Mouse (Mus musculus) spleen, adult 2 months (tissue): ENCODE data around the gene Irgm1. TPM values are rescaled to one million over a fixed set of nuclear protein-coding genes. Genes with fewer than 3 reads are reported as not detected.
A peak's percentile ranks its signal among the peaks of the same experiment; 100 is the strongest.

ENCODE experiments used
- DNase-seq, 2 experiments: peaks; one replicate each; pipeline versions ENCODE4 v3.0.0 to v3.0.0-alpha.2; 2012 to 2021; ENCODE audit warnings: low spot score in 2 of 2, low read depth in 1 of 2
- H3K27ac ChIP-seq: fragments of 200-500 bp; 2 replicates; pipeline ENCODE4 v1.5.1; 2012; ENCODE audit warnings: low read length, inconsistent platforms; ENCODE audit not compliant: insufficient read depth
- H3K27me3 ChIP-seq: fragments of 200-500 bp; 2 replicates; pipeline ENCODE4 v1.6.1; 2012; ENCODE audit warnings: mild to moderate bottlenecking, moderate library complexity, low read length, inconsistent platforms; ENCODE audit not compliant: control insufficient read depth, insufficient read depth
- H3K36me3 ChIP-seq: fragments of 200-500 bp; 2 replicates; pipeline ENCODE4 v1.6.1; 2012; ENCODE audit warnings: mild to moderate bottlenecking, low read length, inconsistent platforms; ENCODE audit not compliant: control insufficient read depth, insufficient read depth
- H3K4me1 ChIP-seq: fragments of 200-500 bp; 2 replicates; pipeline ENCODE4 v1.6.1; 2011; ENCODE audit warnings: inconsistent platforms; ENCODE audit not compliant: control insufficient read depth, insufficient read depth, insufficient read length
- H3K4me3 ChIP-seq: fragments of 200-500 bp; 2 replicates; pipeline ENCODE4 v1.5.1; 2011; ENCODE audit warnings: mild to moderate bottlenecking, inconsistent platforms; ENCODE audit not compliant: insufficient read depth, insufficient read length; ENCODE audit errors: extremely low read depth
- CTCF ChIP-seq: fragments of 200-500 bp; IDR thresholded peaks from 2 replicates; pipeline ENCODE4 v1.5.1; 2011; ENCODE audit warnings: mild to moderate bottlenecking, inconsistent platforms; ENCODE audit not compliant: insufficient read depth, insufficient read length, insufficient replicate concordance; ENCODE audit errors: extremely low read depth
- POLR2A ChIP-seq: fragments of 200-500 bp; IDR thresholded peaks from 2 replicates; pipeline ENCODE4 v1.6.1; 2011; ENCODE audit warnings: low read depth, low read length, inconsistent platforms
- WGBS: fragments of 180-500 bp; shearing (Covaris S2); methylation state at CpG from one replicate; pipeline ENCODE4 v1.1.7; 2018; 5-methylcytosine and 5-hydroxymethylcytosine counted together
- polyA plus RNA-seq: library from polyadenylated mRNA; depleted of rRNA; stranded (reverse); fragments of >200 nt; gene quantifications from 2 replicates; pipeline ENCODE4 v1.2.3, GENCODE M21; 2012; rRNA removed

Gene Irgm1
- polyA plus RNA-seq, 1 experiment = 10.6 TPM

DNA sequence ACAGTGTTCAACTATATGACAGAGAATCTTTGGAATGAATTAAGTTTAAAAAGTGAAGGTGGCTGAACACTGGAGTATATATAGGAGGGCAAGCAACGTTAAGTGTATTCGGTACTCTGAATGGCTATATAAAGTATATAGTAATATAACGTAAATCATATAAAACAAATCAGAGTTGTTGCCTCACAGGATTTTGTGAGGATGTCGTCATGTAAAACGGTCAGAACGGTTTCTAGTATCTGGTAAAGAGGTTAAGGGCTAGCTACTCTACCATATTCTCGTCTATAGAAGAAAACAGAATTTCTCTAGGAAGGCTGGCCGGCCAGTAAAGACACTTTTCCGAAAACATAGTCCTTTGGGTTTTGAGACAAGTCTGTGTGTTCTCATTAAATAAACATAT, 53.7 kb downstream of the Irgm1 start:
- TF ChIP-seq CTCF (no peak), POLR2A (no peak)
- Histone ChIP-seq H3K4me3 (peak overlapping the region; percentile 98), H3K27ac (peak overlapping the region; percentile 98; the same call in 1 of the 2 replicates), H3K27me3 (no peaks in the 10 kb centered on the region), H3K36me3 (no peaks in the 10 kb centered on the region), H3K4me1 (peaks cover 9% of the 10 kb centered on the region)
- WGBS = 3% methylated on average over 9 of the region's 9 CpGs
- DNase-seq = no peak

DNA sequence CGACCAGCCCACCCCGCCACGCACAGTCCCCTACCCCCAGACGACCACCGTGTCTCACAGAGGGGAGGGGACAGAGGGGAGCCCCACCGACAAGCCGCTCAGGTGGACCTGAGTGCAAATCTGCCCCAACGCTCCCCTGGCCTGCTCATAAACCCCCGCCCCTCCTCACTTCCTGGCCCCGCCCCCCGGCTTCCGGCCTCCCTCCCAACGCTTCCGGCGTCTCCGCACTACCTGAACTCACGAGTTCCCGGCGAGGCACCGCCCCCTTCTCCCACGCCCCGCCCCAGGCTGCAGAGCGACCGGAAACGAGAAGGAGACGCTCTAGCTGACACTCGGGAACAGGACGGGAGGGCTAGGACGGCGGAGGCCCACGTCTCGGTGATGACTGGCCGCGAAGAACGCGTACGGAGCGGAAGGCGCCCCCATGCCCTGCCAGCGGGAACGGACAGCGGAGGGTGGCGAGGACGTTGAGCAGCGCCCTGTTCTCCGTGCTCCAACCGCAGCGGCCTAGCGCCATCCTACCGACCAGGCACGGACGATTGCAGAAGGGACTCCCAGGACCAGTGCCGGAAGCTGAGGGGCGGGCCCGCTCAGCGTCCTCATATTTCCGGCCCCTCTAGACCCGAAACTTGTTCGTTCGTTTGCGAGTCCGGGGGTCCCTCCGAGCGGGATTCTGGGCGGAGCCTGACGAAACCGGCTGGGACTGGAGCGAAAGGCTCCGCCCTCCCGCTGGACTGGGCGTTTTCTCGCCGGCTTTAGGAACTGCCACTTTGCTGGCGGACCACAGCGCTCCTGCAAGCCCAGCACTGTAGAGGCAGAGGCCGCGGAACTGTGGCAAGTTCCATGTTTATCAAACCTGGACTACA, 54.5 kb downstream of the Irgm1 start, which contains the start of gene Trim41:
Trim41 (minus strand) TSS at position 554 of the 866 bp plus-strand sequence.
- peak; percentile 98 to 99 for DNase-seq
- Histone ChIP-seq H3K4me1 (peaks cover 9% of the 10 kb centered on the region), H3K36me3 (no peaks in the 10 kb centered on the region), H3K27ac (peak within 1 kb of the TSS; percentile 98), H3K4me3 (peak within 1 kb of the TSS; percentile 98), H3K27me3 (no peaks in the 10 kb centered on the region)
- TF ChIP-seq POLR2A (peak; percentile 73), CTCF (no peak)
- under 1% methylated on average over 75 of the region's 77 CpGs for WGBS

DNA sequence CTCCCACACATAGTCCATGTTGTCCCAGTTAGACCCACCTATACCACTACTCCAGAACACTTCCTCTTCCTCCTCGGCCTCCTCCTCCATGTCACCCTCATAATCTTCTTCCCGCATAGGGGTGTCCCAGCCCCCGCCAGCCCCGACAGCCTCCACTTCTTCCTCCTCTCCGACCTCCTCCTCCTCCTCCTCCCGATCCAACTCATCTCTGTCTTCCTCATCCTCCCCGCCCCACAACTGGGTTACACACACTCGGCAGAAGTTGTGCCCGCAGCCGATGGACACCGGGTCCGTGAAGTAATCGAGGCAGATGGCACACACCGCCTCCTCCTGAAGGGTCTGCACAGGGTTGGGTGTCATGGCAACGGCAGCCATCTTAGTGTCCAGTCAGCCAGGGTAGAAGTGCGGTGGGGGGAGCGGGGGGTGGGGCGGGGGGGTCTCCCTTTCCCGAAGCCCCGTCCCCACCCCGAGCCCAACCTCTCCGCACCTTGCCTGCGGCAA, 55.2 kb downstream of the Irgm1 start:
- Histone ChIP-seq H3K27me3 (no peaks in the 10 kb centered on the region), H3K27ac (no peak overlapping the region)

DNA sequence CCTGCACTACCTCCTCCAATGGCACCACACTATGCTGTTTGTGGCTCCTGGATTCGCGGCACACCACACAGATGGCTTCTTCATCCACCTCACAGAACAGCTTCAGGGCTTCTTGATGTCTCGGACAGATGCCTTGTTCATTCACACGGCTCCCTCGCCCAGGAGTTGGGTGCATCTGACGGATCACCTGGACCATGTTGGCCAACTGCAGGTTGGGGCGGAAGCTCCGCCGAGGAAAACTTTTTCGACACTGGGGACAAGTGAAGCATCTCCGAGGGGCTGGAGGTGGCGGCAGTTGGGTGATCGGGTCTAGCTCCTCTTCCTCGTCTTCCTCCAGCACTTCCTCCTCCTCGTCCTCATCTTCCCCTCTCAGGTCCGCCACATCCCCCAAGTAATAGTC, 55.6 kb downstream of the Irgm1 start:
- WGBS = 59% methylated on average over 16 of the region's 16 CpGs
- Histone ChIP-seq H3K4me3 (peak overlapping the region; percentile 85), H3K4me1 (peaks cover 9% of the 10 kb centered on the region), H3K36me3 (peaks cover 9% of the 10 kb centered on the region; the same call in 1 of the 2 replicates), H3K27me3 (no peaks in the 10 kb centered on the region), H3K27ac (no peak overlapping the region)
- DNase-seq = no peak
- TF ChIP-seq POLR2A = no peak
- TF ChIP-seq CTCF = no peak

More for the DNA sequence above, 55.2 kb downstream of the Irgm1 start:
- peaks cover 5% of the 10 kb centered on the region; the same call in 1 of the 2 replicates for H3K36me3 ChIP-seq
- no peak for TF ChIP-seq CTCF
- WGBS = 2% methylated on average over 23 of the region's 23 CpGs
- peaks cover 9% of the 10 kb centered on the region for H3K4me1 ChIP-seq
- no peak for DNase-seq
- peak overlapping the region; percentile 85 for H3K4me3 ChIP-seq

DNA sequence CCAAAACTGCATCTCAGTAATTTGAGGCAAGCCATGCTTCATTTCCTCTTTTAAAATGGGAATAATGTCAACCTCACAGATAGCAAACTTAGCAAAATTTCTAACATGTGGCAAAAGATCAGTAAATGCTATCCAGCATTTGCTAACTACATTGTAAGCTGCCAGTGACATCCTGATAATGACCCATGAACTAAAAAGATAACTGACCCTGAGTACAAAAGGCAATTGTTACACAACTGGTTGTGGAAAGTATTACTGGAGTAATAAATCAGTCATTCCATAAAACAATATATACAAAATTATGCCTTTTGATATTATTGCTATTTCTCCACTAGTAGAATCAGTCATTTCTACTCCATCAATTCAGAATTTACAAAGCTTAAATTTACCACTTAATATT, 57.7 kb downstream of the Irgm1 start:
- DNase-seq = no peak
- peaks cover 8% of the 10 kb centered on the region for H3K4me1 ChIP-seq
- TF ChIP-seq CTCF (no peak), POLR2A (no peak)
- H3K4me3 ChIP-seq = no peak overlapping the region
- no peak overlapping the region for H3K27ac ChIP-seq
- peaks cover 17% of the 10 kb centered on the region for H3K36me3 ChIP-seq
- no peaks in the 10 kb centered on the region for H3K27me3 ChIP-seq

Other genes with a start within 250 kb of the Irgm1 start
- 2,204 and 3,047 TPM in 2 replicates for gene Rack1, start 71.4 kb downstream of the Irgm1 start, polyA plus RNA-seq
- gene Trim41, start 54.3 kb downstream of the Irgm1 start, polyA plus RNA-seq = 24.4 and 24.7 TPM in 2 replicates
- 53.6 and 63.6 TPM in 2 replicates for gene Trim7, start 45.5 kb downstream of the Irgm1 start, polyA plus RNA-seq
- gene Gm12184, start 45.0 kb downstream of the Irgm1 start, polyA plus RNA-seq = 3.9 and 6.1 TPM in 2 replicates
- 0.36 and 0.37 TPM in 2 replicates for gene Gm5431, start 30.5 kb upstream of the Irgm1 start, polyA plus RNA-seq
- gene Psme2b, start 74.5 kb upstream of the Irgm1 start, polyA plus RNA-seq = 8.3 and 12.9 TPM in 2 replicates
- gene Olfr56, start 107.2 kb upstream of the Irgm1 start, polyA plus RNA-seq = 0.05 and 0.22 TPM in 2 replicates
- 16.0 and 17.9 TPM in 2 replicates for gene 9930111J21Rik1, start 107.7 kb upstream of the Irgm1 start, polyA plus RNA-seq
- 0.23 and 0.36 TPM in 2 replicates for gene Gm12185, start 120.5 kb upstream of the Irgm1 start, polyA plus RNA-seq
- gene Tgtp1, start 122.5 kb upstream of the Irgm1 start, polyA plus RNA-seq = 2.1 and 2.5 TPM in 2 replicates
- 10.8 and 11.0 TPM in 2 replicates for gene 9930111J21Rik2, start 179.6 kb upstream of the Irgm1 start, polyA plus RNA-seq
- gene Tgtp2, start 192.5 kb upstream of the Irgm1 start, polyA plus RNA-seq = 7.1 and 19.6 TPM in 2 replicates
- 16.8 and 16.9 TPM in 2 replicates for gene Ifi47, start 204.9 kb upstream of the Irgm1 start, polyA plus RNA-seq
- 0.05 and 0.41 TPM in 2 replicates for gene Olfr1396, start 243.2 kb upstream of the Irgm1 start, polyA plus RNA-seq